Mouse (Mus musculus) liver, embryonic 14.5 days (tissue): ENCODE measurements around the gene Cep41.

Experiments
- CTCF ChIP-seq: IDR thresholded peaks from 2 replicates; pipeline ENCODE4 v1.5.1; 2016; ENCODE audit warnings: antibody characterized with exemption, low read depth, control low read depth
- EP300 ChIP-seq: IDR thresholded peaks from 2 replicates; pipeline ENCODE4 v1.6.1; 2016; ENCODE audit warnings: antibody characterized with exemption, low read depth

GRCm38 (mm10) chr6:30643694-30644460 is 49.7 kb downstream of the Cep41 start:
- TF ChIP-seq EP300 (no peak), CTCF (no peak)
